Mouse (Mus musculus): ENCODE results near the gene 4930503E14Rik. TPM values are rescaled to one million over a fixed set of nuclear protein-coding genes. Genes with fewer than 3 reads are reported as not detected.

The 4930503E14Rik gene
- polyA plus RNA-seq (2015; fragmentation: Illumina TruSeq; extraction: RNeasy Lipid Tissue Mini Kit (QIAGEN cat#74804); ENCODE audit: insufficient read depth, low read depth, low replicate concordance) = not detected

GRCm38 (mm10) chr14:44213154-44213553 lies at the start of gene 4930503E14Rik:
Gene 4930503E14Rik, minus strand, starts transcription at chr14:44213254.

GRCm38 (mm10) chr14:44197361-44197760 lies 15.7 kb downstream of the 4930503E14Rik start, which contains the start of gene Gm8212:
Gene Gm8212, plus strand, starts transcription at chr14:44197661.

DNA sequence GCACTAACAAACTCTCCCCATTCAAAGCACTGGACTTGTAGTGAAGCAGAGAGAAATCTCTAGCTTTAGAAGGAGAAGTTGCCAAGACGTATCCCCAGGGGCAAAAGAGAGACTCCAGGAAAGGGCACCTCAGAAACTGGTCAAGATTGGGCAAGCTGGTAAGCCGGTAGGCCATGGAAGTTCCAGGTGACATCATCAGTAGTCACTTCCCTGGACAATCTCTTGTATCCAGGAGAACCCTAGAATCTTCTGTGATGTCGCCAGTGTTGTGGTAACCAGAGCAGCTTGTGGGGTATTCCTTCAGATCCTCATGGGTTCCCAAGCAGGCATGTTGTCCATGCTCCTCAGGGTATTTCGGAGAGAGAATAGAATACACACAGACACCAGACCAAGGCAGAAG lies 89.5 kb downstream of the 4930503E14Rik start, which contains the start of gene Gm3327:
TSS of gene Gm3327 (plus strand) at position 301 of the 400 bp plus-strand sequence.

Other genes starting within 250 kb of the 4930503E14Rik start
- gene Ang6, start 211.0 kb downstream of the 4930503E14Rik start, polyA plus RNA-seq (2015; fragmentation: Illumina TruSeq; extraction: RNeasy Lipid Tissue Mini Kit (QIAGEN cat#74804); ENCODE audit: insufficient read depth, low read depth, low replicate concordance) = not detected
- gene Ear2, start 110.6 kb downstream of the 4930503E14Rik start, polyA plus RNA-seq (2015; fragmentation: Illumina TruSeq; extraction: RNeasy Lipid Tissue Mini Kit (QIAGEN cat#74804); ENCODE audit: insufficient read depth, low read depth, low replicate concordance) = 4.0 TPM
- gene Gm3327, start 89.4 kb downstream of the 4930503E14Rik start, polyA plus RNA-seq (2015; fragmentation: Illumina TruSeq; extraction: RNeasy Lipid Tissue Mini Kit (QIAGEN cat#74804); ENCODE audit: insufficient read depth, low read depth, low replicate concordance) = not detected
- not detected for gene Gm8212, start 15.6 kb downstream of the 4930503E14Rik start, polyA plus RNA-seq (2015; fragmentation: Illumina TruSeq; extraction: RNeasy Lipid Tissue Mini Kit (QIAGEN cat#74804); ENCODE audit: insufficient read depth, low read depth, low replicate concordance)
- gene Gm8220, start 72.3 kb upstream of the 4930503E14Rik start, polyA plus RNA-seq (2015; fragmentation: Illumina TruSeq; extraction: RNeasy Lipid Tissue Mini Kit (QIAGEN cat#74804); ENCODE audit: insufficient read depth, low read depth, low replicate concordance) = not detected
- gene Gm5930, start 125.3 kb upstream of the 4930503E14Rik start, polyA plus RNA-seq (2015; fragmentation: Illumina TruSeq; extraction: RNeasy Lipid Tissue Mini Kit (QIAGEN cat#74804); ENCODE audit: insufficient read depth, low read depth, low replicate concordance) = not detected
- gene Gm8229, start 152.1 kb upstream of the 4930503E14Rik start, polyA plus RNA-seq (2015; fragmentation: Illumina TruSeq; extraction: RNeasy Lipid Tissue Mini Kit (QIAGEN cat#74804); ENCODE audit: insufficient read depth, low read depth, low replicate concordance) = not detected
- not detected for gene Gm3371, start 197.4 kb upstream of the 4930503E14Rik start, polyA plus RNA-seq (2015; fragmentation: Illumina TruSeq; extraction: RNeasy Lipid Tissue Mini Kit (QIAGEN cat#74804); ENCODE audit: insufficient read depth, low read depth, low replicate concordance)
- gene Gm8232, start 220.4 kb upstream of the 4930503E14Rik start, polyA plus RNA-seq (2015; fragmentation: Illumina TruSeq; extraction: RNeasy Lipid Tissue Mini Kit (QIAGEN cat#74804); ENCODE audit: insufficient read depth, low read depth, low replicate concordance) = not detected